Mouse (Mus musculus) liver, embryonic 11.5 days (tissue): ENCODE data around the gene Gucd1. TPM values are rescaled to one million over a fixed set of nuclear protein-coding genes. Genes with fewer than 3 reads are reported as not detected.
A peak's percentile ranks its signal among the peaks of the same experiment; 100 is the strongest.

Source experiments
- ATAC-seq: fragments of 200-750 bp; cut with Nextera tagmentation; replicated peaks from 2 replicates; pipeline ENCODE4 v1.8.0; 2017; ENCODE audit warnings: moderate number of reproducible peaks, mild to moderate bottlenecking, moderate TSS enrichment, moderate library complexity; ENCODE audit not compliant: low FRiP score
- DNase-seq: peaks from one replicate; pipeline ENCODE4 v3.0.0-alpha.2; 2017; ENCODE audit warnings: low spot score
- H3K27ac ChIP-seq: fragments of 300-500 bp; sonication (generic); 2 replicates; pipeline ENCODE4 v1.5.1; 2014; ENCODE audit warnings: mild to moderate bottlenecking, low read depth, low read length, control low read depth
- H3K27me3 ChIP-seq: fragments of 300-500 bp; sonication (generic); replicated peaks from 2 replicates; pipeline ENCODE4 v1.6.1; 2014; ENCODE audit warnings: low read length, mixed read lengths; ENCODE audit not compliant: control insufficient read depth, insufficient read depth
- H3K36me3 ChIP-seq: fragments of 300-500 bp; sonication (generic); 2 replicates; pipeline ENCODE4 v1.6.1; 2014; ENCODE audit warnings: mild to moderate bottlenecking, low read length, moderate library complexity, mixed read lengths; ENCODE audit not compliant: control insufficient read depth, insufficient read depth
- H3K4me1 ChIP-seq: fragments of 300-500 bp; sonication (generic); replicated peaks from 2 replicates; pipeline ENCODE4 v1.6.1; 2014; ENCODE audit warnings: low read length, mixed read lengths; ENCODE audit not compliant: control insufficient read depth, insufficient read depth
- H3K4me2 ChIP-seq: fragments of 300-500 bp; sonication (generic); 2 replicates; pipeline ENCODE4 v1.6.1; 2014; ENCODE audit warnings: mild to moderate bottlenecking, control low read depth, moderate library complexity
- H3K4me3 ChIP-seq: fragments of 300-500 bp; sonication (generic); 2 replicates; pipeline ENCODE4 v1.5.1; 2014; ENCODE audit warnings: low read depth, low read length, control low read depth
- H3K9ac ChIP-seq: fragments of 300-500 bp; sonication (generic); 2 replicates; pipeline ENCODE4 v1.6.1; 2014; ENCODE audit warnings: low read depth, low read length, control low read depth
- H3K9me3 ChIP-seq: fragments of 300-500 bp; sonication (generic); 2 replicates; pipeline ENCODE4 v1.6.1; 2016; ENCODE audit warnings: low read length, inconsistent platforms, mixed read lengths; ENCODE audit not compliant: control insufficient read depth
- WGBS: fragments of 180-500 bp; shearing (Covaris S2); extraction: QIAGEN DNeasy Blood & Tissue Kit; methylation state at CpG from one replicate; pipeline ENCODE4 v1.1.7; 2014; 5-methylcytosine and 5-hydroxymethylcytosine counted together
- polyA plus RNA-seq: library from polyadenylated mRNA; unstranded; fragments of >200 nt; fragmentation: Nextera tagmentation; extraction: Ambion mirVana; gene quantifications from 2 replicates; pipeline ENCODE4 v1.2.1, GENCODE M21; 2014

The Gucd1 gene
- polyA plus RNA-seq, 1 experiment from 2014 or later, result 44.5 TPM

DNA sequence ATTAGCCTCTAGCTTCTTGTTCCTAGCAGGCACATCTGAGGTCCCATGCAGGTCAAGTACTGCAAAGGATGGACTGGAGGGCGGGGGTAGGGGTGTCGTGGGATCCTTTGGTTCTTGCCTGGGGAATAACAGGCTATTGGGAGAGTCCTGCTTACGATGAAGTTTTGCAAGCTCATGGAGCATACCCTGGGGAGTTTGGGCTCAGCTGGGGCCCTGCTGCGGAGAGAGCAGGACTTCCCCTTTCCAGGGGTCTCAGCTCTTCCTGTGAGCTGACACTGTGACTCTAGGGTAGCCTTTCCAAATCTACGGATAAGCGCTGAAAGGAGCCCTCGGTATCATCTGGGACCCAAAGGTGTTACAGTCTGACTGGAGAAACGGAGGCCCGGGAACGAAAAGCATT is 193.4 kb downstream of the Gucd1 start:
- Histone ChIP-seq H3K27me3 (no peaks in the 10 kb centered on the region; the same call in 1 of the 2 replicates), H3K4me3 (no peak overlapping the region), H3K4me1 (peaks cover 9% of the 10 kb centered on the region; the same call in 1 of the 2 replicates), H3K36me3 (no peaks in the 10 kb centered on the region), H3K9me3 (no peaks in the 10 kb centered on the region), H3K4me2 (no peak overlapping the region), H3K9ac (no peak overlapping the region), H3K27ac (no peak overlapping the region)
- DNase-seq (no peak), ATAC-seq (no peak)
- 49% methylated on average over 10 of the region's 10 CpGs for WGBS

DNA sequence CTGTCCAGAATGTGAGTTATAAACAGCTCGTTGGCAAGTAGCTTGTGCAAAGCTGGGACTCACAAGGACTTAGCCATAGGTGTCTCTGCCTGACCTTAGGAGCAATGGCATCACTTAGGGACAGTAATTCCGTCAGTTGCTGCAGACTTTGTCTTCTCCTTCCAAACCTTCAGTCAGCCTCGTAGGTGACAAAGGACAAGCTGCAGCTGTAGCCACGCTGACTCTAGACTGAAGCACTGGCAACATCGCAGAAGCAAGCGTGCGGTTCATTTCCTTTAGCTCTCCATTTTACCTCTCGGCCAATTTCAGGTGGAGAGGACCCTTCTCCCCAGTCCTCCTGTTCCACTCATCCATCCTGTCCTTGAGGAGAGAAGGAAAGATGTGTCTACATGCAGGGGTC is 193.8 kb downstream of the Gucd1 start:
- H3K36me3 ChIP-seq, result no peaks in the 10 kb centered on the region
- no peaks in the 10 kb centered on the region for H3K9me3 ChIP-seq
- H3K27ac ChIP-seq, result no peak overlapping the region
- no peak overlapping the region for H3K4me3 ChIP-seq
- no peak for DNase-seq
- no peak for ATAC-seq
- H3K9ac ChIP-seq, result no peak overlapping the region
- no peak overlapping the region for H3K4me2 ChIP-seq
- peaks cover 9% of the 10 kb centered on the region; the same call in 1 of the 2 replicates for H3K4me1 ChIP-seq
- H3K27me3 ChIP-seq, result no peaks in the 10 kb centered on the region; the same call in 1 of the 2 replicates
- 70% methylated on average over 8 of the region's 8 CpGs for WGBS

DNA sequence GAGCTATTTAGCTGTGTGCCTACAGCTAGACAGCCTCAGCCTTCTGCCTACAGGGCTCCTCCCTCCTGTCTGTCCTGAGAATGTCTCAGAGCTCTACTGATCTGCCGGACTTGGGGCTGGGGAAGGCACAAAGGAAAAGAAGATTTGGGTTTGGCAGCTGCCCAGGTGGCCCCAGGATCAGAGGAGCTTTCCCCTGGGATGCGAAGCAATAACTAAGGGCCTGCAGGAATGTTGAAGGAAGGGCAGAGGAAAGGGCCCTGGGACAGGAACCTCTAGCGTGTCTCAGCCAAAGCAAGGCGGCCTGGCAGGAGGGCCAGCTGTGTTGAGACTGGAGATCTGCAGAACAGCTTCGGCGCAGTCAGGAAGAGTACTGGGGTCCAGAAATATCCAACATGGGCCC is 194.8 kb downstream of the Gucd1 start:
- H3K36me3 ChIP-seq, result no peaks in the 10 kb centered on the region
- 75% methylated on average over 6 of the region's 6 CpGs for WGBS
- H3K9me3 ChIP-seq, result no peaks in the 10 kb centered on the region
- no peak overlapping the region for H3K27ac ChIP-seq
- H3K4me1 ChIP-seq, result peaks cover 7% of the 10 kb centered on the region; the same call in 1 of the 2 replicates
- ATAC-seq, result no peak
- no peak overlapping the region for H3K4me2 ChIP-seq
- H3K4me3 ChIP-seq, result no peak overlapping the region
- DNase-seq, result no peak
- H3K27me3 ChIP-seq, result peaks cover 8% of the 10 kb centered on the region; the same call in 1 of the 2 replicates
- H3K9ac ChIP-seq, result no peak overlapping the region

DNA sequence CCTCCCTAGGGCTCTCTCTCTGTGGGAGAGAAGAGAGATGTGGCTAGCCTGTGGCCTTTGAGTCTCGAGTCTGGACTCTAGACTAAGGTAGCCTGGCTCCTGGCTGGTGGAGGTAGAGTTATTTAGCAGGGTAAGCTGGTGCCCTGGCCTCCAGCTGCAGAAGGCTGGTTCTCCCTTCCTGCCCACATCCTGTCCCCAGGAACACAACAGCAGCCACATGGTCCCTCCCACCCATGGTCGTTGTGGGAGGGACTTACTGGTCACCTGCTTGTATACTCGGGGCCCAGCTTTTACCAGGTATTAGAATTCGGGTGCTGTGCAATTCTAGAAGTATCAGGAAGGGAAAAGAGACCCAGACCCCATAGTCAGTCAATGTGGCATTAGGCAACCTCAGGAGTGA is 197.5 kb downstream of the Gucd1 start:
- Histone ChIP-seq H3K36me3 (no peaks in the 10 kb centered on the region), H3K4me3 (no peak overlapping the region), H3K4me2 (no peak overlapping the region), H3K27me3 (peaks cover 17% of the 10 kb centered on the region), H3K9me3 (no peaks in the 10 kb centered on the region), H3K27ac (no peak overlapping the region), H3K4me1 (peaks cover 10% of the 10 kb centered on the region), H3K9ac (no peak overlapping the region)
- 41% methylated on average over 4 of the region's 4 CpGs for WGBS
- no peak for ATAC-seq
- DNase-seq, result no peak

DNA sequence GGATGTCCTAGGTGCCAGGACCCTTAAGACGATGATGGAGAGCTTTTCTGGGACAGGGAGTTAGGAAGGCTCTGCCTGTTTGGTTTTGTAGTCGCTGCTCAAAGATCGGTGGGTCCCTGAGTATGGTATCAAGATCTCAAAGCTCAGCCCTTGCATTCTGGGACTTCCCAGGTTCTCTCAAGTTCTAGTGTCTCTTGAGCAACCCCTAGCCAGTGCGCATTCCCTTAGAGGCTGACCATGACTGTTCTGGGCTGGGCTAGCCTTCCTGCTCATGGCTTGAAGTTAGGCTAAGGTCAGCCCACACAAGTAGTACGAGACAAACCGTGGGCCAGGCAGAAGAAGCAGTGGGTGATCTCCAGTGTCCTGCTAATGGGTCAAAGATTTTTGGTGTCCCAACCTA is 199.6 kb downstream of the Gucd1 start:
- DNase-seq, result no peak
- Histone ChIP-seq H3K36me3 (no peaks in the 10 kb centered on the region), H3K27ac (no peak overlapping the region), H3K4me2 (peak overlapping the region; percentile 90), H3K4me1 (peaks cover 24% of the 10 kb centered on the region), H3K4me3 (peak overlapping the region; percentile 61), H3K27me3 (peaks cover 17% of the 10 kb centered on the region), H3K9ac (no peak overlapping the region), H3K9me3 (no peaks in the 10 kb centered on the region)
- 65% methylated on average over 6 of the region's 6 CpGs for WGBS
- ATAC-seq, result no peak

DNA sequence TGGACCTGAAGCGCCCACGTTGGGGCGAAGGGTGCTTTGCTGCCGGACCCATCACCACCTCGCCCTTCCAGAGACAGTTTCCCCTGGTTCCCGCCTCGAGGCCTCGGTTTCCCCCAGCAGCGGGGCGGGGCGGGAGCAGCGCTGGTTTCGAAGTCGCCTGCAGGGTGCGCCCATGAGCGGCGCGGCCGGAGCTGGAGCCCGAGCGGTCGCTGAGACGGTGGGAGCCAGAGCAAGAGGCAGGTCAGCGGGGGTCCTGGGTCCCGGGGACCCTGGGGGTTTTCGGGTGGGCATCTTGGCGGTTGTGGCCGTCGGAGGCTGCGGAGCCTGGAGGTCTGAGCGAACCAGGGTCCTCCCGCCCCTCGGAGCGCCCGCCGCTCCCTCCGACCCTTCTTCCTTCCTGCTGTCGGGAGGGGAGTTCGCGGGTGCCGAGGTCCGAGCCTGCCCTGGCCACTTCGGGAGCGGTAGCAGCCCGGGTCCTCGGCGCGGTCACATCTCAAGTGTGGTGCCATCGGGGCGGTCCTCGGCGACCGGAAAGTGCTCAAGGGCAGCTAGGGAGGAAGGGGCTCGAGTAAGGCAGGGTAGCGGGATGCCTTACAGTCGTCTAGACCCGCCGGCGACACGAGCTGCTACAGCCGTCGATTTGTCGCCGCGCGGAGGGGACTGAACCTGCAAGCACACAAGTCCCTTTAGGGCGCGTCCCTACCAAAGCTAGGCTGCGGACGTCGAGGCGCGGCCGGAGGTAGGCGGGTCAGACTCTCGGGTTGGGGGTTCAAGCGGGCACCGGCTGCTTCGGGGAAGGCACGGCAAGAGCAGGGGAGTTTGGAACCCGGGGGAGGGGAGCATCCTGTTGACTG is 200.6 kb downstream of the Gucd1 start:
- H3K27me3 ChIP-seq, result peaks cover 17% of the 10 kb centered on the region
- no peak overlapping the region for H3K27ac ChIP-seq
- H3K4me2 ChIP-seq, result peak overlapping the region; percentile 90
- ATAC-seq, result peak; percentile 59
- peak overlapping the region; percentile 70 for H3K9ac ChIP-seq
- peak overlapping the region; percentile 61 for H3K4me3 ChIP-seq
- no peaks in the 10 kb centered on the region for H3K36me3 ChIP-seq
- peak; percentile 78 for DNase-seq
- peaks cover 30% of the 10 kb centered on the region for H3K4me1 ChIP-seq
- no peaks in the 10 kb centered on the region for H3K9me3 ChIP-seq
- WGBS, result 1% methylated on average over 72 of the region's 81 CpGs

DNA sequence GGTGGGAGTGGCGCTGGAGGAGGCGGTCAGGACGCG is 201.1 kb downstream of the Gucd1 start, which contains the start of gene Adora2a:
Adora2a (plus strand) TSS at position 6 of the 36 bp plus-strand sequence.
- DNase-seq, result no peak
- peak within 1 kb of the TSS; percentile 90 for H3K4me2 ChIP-seq
- no peak for ATAC-seq
- H3K27me3 ChIP-seq, result peaks cover 17% of the 10 kb centered on the region
- H3K9ac ChIP-seq, result peak within 1 kb of the TSS; percentile 70
- H3K9me3 ChIP-seq, result no peaks in the 10 kb centered on the region
- no peaks in the 10 kb centered on the region for H3K36me3 ChIP-seq
- H3K4me1 ChIP-seq, result peaks cover 30% of the 10 kb centered on the region
- WGBS, result no CpG with 5 or more reads among the region's 4 CpGs
- peak within 1 kb of the TSS; percentile 61 for H3K4me3 ChIP-seq
- no peak within 1 kb of the TSS for H3K27ac ChIP-seq

DNA sequence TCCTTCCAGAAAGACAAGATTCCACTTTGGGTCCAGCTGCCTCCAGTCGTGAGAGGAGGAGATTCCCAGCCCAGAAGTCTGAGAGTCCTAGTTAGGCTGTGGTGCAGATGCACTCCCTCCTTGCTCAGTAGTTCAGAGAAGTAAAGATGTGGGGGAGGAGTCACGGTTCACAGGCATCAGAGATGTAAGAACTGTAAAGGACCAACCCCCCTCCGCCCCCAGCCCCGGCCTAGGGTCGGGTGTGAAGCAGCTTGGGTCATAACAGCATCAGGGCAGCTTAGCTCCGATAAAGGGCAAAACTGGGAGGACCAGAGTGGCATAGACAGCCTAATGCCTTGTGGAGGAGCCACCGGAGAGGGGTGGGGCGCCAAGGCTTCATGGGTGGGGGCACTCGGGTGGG is 201.3 kb downstream of the Gucd1 start:
- DNase-seq (no peak), ATAC-seq (no peak)
- Histone ChIP-seq H3K4me3 (peak overlapping the region; percentile 61), H3K27me3 (peaks cover 17% of the 10 kb centered on the region), H3K9me3 (no peaks in the 10 kb centered on the region), H3K36me3 (no peaks in the 10 kb centered on the region), H3K4me2 (peak overlapping the region; percentile 90), H3K27ac (no peak overlapping the region), H3K4me1 (peaks cover 30% of the 10 kb centered on the region), H3K9ac (peak overlapping the region; percentile 13; the same call in 1 of the 2 replicates)
- 7% methylated on average over 9 of the region's 9 CpGs for WGBS

DNA sequence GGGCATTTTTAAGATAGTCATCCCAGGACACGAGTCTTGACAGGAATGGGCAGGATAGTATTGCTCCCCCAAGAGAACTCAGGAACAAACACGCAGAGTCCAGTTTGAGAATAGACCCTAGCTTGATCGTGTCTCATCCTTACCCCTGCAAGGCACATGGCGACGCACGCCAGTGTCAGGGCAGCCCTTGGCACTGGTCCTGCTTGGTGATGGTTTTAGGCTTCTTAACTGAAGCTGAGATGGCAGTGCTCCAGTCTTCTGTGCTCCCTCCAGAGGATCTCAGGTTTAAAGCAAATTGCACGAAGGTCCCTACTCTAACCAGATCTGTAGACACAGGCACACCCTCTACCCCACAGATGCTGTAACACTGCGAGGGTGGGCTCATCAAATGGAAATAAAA is 202.0 kb downstream of the Gucd1 start:
- peaks cover 2% of the 10 kb centered on the region; the same call in 1 of the 2 replicates for H3K36me3 ChIP-seq
- DNase-seq (no peak), ATAC-seq (no peak)
- H3K9me3 ChIP-seq, result no peaks in the 10 kb centered on the region
- no peak overlapping the region for H3K27ac ChIP-seq
- peaks cover 17% of the 10 kb centered on the region for H3K27me3 ChIP-seq
- 76% methylated on average over 8 of the region's 8 CpGs for WGBS
- H3K4me3 ChIP-seq, result no peak overlapping the region
- peaks cover 30% of the 10 kb centered on the region for H3K4me1 ChIP-seq
- H3K4me2 ChIP-seq, result no peak overlapping the region
- no peak overlapping the region for H3K9ac ChIP-seq
